Comparison of ENCODE assay signal across 15 mouse cellular contexts in the genomic region with DNA sequence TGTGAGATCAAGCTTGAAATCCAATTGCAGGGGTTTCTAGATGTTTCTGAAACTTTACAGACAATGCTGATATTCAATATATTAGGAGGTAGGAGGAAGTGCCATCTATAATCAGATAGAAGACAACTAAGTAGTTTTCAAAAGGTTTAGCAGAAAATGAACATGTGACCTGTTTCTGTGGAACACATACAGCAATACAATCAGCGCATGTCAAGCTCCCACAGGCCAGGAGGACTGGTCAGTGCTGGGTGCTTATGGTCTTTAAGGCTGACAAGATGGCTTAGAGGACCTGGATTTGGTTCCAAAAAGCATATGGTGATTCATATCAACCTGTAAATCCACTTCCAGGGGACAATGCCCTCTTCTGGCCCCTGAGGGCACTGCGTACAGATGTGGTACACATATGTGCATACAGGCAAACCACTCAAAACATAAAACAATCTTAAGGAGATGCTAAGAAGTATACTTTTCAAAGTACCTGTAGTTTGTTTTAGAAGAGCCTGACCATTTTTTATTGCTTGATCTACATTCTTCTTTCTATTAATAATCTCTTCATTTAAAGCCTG. TPM values are rescaled to one million over a fixed set of nuclear protein-coding genes. Genes with fewer than 3 reads are reported as not detected.
DNase-seq lines count a peak whose midpoint lies in the region; ATAC-seq and TF ChIP-seq lines count a peak whose summit lies in the region.
"Had no signal": no experiment of that assay in that cellular context is flagged by ENCODE, and none has a peak within 500 bp of the region (broad histone marks: within the 10 kb centered on the region; RNA-seq: fewer than 3 reads in every experiment).

No protein-coding gene starts in this region.

- 100% methylated on average over 2 of the region's 2 CpGs for WGBS in hindbrain, postnatal 0 days
- 96% methylated on average over 2 of the region's 2 CpGs for WGBS in hindbrain, embryonic 14.5 days
- WGBS in lung, embryonic 14.5 days = 92% methylated on average over 2 of the region's 2 CpGs

- H3K9ac ChIP-seq in hindbrain, postnatal 0 days (replicated peaks; ENCODE audit: low read length) = no peak overlapping the region
- H3K9ac ChIP-seq in hindbrain, embryonic 14.5 days = no peak overlapping the region
- H3K9ac ChIP-seq in lung, embryonic 14.5 days = no peak overlapping the region
- H3K9ac ChIP-seq: neural tube, embryonic 15.5 days had no signal

- H3K4me3 ChIP-seq in hindbrain, postnatal 0 days (ENCODE audit: low read length) = no peak overlapping the region
- no peak overlapping the region for H3K4me3 ChIP-seq in hindbrain, embryonic 14.5 days (replicated peaks; ENCODE audit: low read length)
- no peak overlapping the region for H3K4me3 ChIP-seq in lung, embryonic 14.5 days (ENCODE audit: low read depth, low read length)
- no peak overlapping the region for H3K4me3 ChIP-seq in E14TG2a.4 (replicated peaks; ENCODE audit: low read length)
- H3K4me3 ChIP-seq: neural tube, embryonic 15.5 days had no signal

- no peaks in the 10 kb centered on the region for H3K9me3 ChIP-seq in hindbrain, postnatal 0 days (ENCODE audit: low read length)
- H3K9me3 ChIP-seq in hindbrain, embryonic 14.5 days (ENCODE audit: control insufficient read depth, low read length) = no peaks in the 10 kb centered on the region
- no peaks in the 10 kb centered on the region for H3K9me3 ChIP-seq in lung, embryonic 14.5 days (ENCODE audit: low read depth, low read length)
- no peaks in the 10 kb centered on the region for H3K9me3 ChIP-seq in E14TG2a.4 (ENCODE audit: low read length)
- H3K9me3 ChIP-seq: neural tube, embryonic 15.5 days had no signal

- no peak overlapping the region for H3K4me2 ChIP-seq in hindbrain, postnatal 0 days (ENCODE audit: low read depth, low read length)
- no peak overlapping the region for H3K4me2 ChIP-seq in hindbrain, embryonic 14.5 days (replicated peaks)
- no peak overlapping the region for H3K4me2 ChIP-seq in lung, embryonic 14.5 days
- H3K4me2 ChIP-seq: midbrain, embryonic 11.5 days; neural tube, embryonic 15.5 days had no signal

- TF ChIP-seq CTCF in hindbrain, postnatal 0 days (IDR thresholded peaks at IDR 0.05; ENCODE audit: low read depth) = peak; percentile 35
- TF ChIP-seq CTCF in lung, embryonic 14.5 days (IDR thresholded peaks at IDR 0.05; ENCODE audit: low read depth) = no peak
- peak; percentile 60 for TF ChIP-seq CTCF in E14TG2a.4 (conservative IDR thresholded peaks at IDR 0.05; ENCODE audit: low read length)

- H3K36me3 ChIP-seq in hindbrain, postnatal 0 days (ENCODE audit: insufficient read depth, low read length) = peaks cover 43% of the 10 kb centered on the region
- H3K36me3 ChIP-seq in hindbrain, embryonic 14.5 days (replicated peaks; ENCODE audit: control insufficient read depth, insufficient read depth) = peaks cover 94% of the 10 kb centered on the region
- peaks cover 92% of the 10 kb centered on the region for H3K36me3 ChIP-seq in lung, embryonic 14.5 days (ENCODE audit: insufficient read depth)
- H3K36me3 ChIP-seq in E14TG2a.4 (ENCODE audit: insufficient read depth, low read length) = peaks cover 86% of the 10 kb centered on the region

- H3K4me1 ChIP-seq in hindbrain, postnatal 0 days (ENCODE audit: insufficient read depth, low read length) = no peaks in the 10 kb centered on the region
- H3K4me1 ChIP-seq in hindbrain, embryonic 14.5 days (replicated peaks; ENCODE audit: control insufficient read depth, insufficient read depth, low read length) = no peaks in the 10 kb centered on the region
- no peaks in the 10 kb centered on the region for H3K4me1 ChIP-seq in lung, embryonic 14.5 days (ENCODE audit: insufficient read depth)
- peaks cover 14% of the 10 kb centered on the region for H3K4me1 ChIP-seq in E14TG2a.4 (replicated peaks; ENCODE audit: low read depth, low read length)
- H3K4me1 ChIP-seq: neural tube, embryonic 15.5 days had no signal

- no peak for ATAC-seq in hindbrain, postnatal 0 days
- no peak for ATAC-seq in hindbrain, embryonic 14.5 days (ENCODE audit: low FRiP score)
- no peak for ATAC-seq in lung, embryonic 14.5 days (ENCODE audit: insufficient read depth)
- ATAC-seq in erythroblast, adult 5-6 weeks (replicated peaks; ENCODE audit: low FRiP score, poor library complexity, severe bottlenecking) = 0 out of 2 replicates have a peak, but pooled peaks have one; percentile 45

- H3K27me3 ChIP-seq in hindbrain, postnatal 0 days (ENCODE audit: insufficient read depth, low read length) = no peaks in the 10 kb centered on the region
- H3K27me3 ChIP-seq in hindbrain, embryonic 14.5 days (ENCODE audit: control insufficient read depth, insufficient read depth, low read length) = no peaks in the 10 kb centered on the region
- no peaks in the 10 kb centered on the region for H3K27me3 ChIP-seq in lung, embryonic 14.5 days (ENCODE audit: insufficient read depth, low read length)
- H3K27me3 ChIP-seq in E14TG2a.4 (ENCODE audit: insufficient read depth, low read length) = no peaks in the 10 kb centered on the region
- H3K27me3 ChIP-seq: neural tube, embryonic 15.5 days had no signal

- no peak for DNase-seq in hindbrain, postnatal 0 days (ENCODE audit: low spot score)
- DNase-seq in hindbrain, embryonic 14.5 days (ENCODE audit: low spot score) = no peak
- DNase-seq in lung, embryonic 14.5 days = peak; percentile 22
- no peak for DNase-seq in lung, postnatal 10 days
- DNase-seq in left cerebral cortex, adult 9 months (ENCODE audit: low spot score in 2 of 2) = no peak
- DNase-seq in c-Kit-positive CD71-positive TER-119-positive erythroid progenitor cells, embryonic 14.5 days (ENCODE audit: low spot score) = no peak
- DNase-seq: cerebellum, postnatal 25 days; kidney, adult 11 months; right cerebral cortex, postnatal 25 days had no signal

- H3K27ac ChIP-seq in hindbrain, postnatal 0 days = no peak overlapping the region
- no peak overlapping the region for H3K27ac ChIP-seq in hindbrain, embryonic 14.5 days
- no peak overlapping the region for H3K27ac ChIP-seq in lung, embryonic 14.5 days (ENCODE audit: low read depth)
- H3K27ac ChIP-seq: neural tube, embryonic 15.5 days had no signal

RNA-seq across cellular contexts. Expression of gene Bmp8a, which starts 52.5 kb away (rescaled TPM):
- 0.10 and 0.18 TPM in 2 replicates for total RNA-seq in hindbrain, postnatal 0 days (2014; rRNA removed)
- 0.32 and 0.44 TPM in 2 replicates for polyA plus RNA-seq in hindbrain, postnatal 0 days (2015; fragmentation: Nextera tagmentation; extraction: Ambion mirVana)
- 0.25 and 0.34 TPM in 2 replicates for polyA plus RNA-seq in hindbrain, embryonic 14.5 days (2014; fragmentation: Nextera tagmentation; extraction: Ambion mirVana)
- 0.11 and 0.30 TPM in 2 replicates for polyA plus RNA-seq in lung, embryonic 14.5 days (2014; fragmentation: Nextera tagmentation; extraction: Ambion mirVana)
- not detected in 2 replicates for total RNA-seq in erythroblast, adult 5-6 weeks (2015; ENCODE audit: low replicate concordance)
- total RNA-seq in erythroblast, adult 5-6 weeks (2017; ENCODE audit: low replicate concordance) = not detected in 2 replicates
- total RNA-seq: layer of hippocampus, postnatal 14 days had no signal
- polyA plus RNA-seq: stomach, embryonic 14.5 days had no signal
